Mouse (Mus musculus) cerebellum, postnatal 10 days (tissue): ENCODE data around the gene Ccdc194.

Experiments
- DNase-seq, 2 experiments: peaks; one replicate each; pipeline ENCODE4 v3.0.0; 2021; ENCODE audit warnings: mixed read lengths in 2 of 2

Gene Ccdc194

GRCm38 (mm10) chr8:71474785-71475701 lies 50.5 kb downstream of the Ccdc194 start:
- peak; percentile 66 to 67 for DNase-seq

GRCm38 (mm10) chr8:71474344-71474743 lies 51.2 kb downstream of the Ccdc194 start:
- DNase-seq, result peak in 1 of 2 experiments; percentile 30

- no peak for DNase-seq
Observed at GRCm38 (mm10) chr8:71472601-71473386, 52.7 kb downstream of the Ccdc194 start.

- no peak for DNase-seq
Observed at GRCm38 (mm10) chr8:71471861-71472260, 53.6 kb downstream of the Ccdc194 start.

DNA sequence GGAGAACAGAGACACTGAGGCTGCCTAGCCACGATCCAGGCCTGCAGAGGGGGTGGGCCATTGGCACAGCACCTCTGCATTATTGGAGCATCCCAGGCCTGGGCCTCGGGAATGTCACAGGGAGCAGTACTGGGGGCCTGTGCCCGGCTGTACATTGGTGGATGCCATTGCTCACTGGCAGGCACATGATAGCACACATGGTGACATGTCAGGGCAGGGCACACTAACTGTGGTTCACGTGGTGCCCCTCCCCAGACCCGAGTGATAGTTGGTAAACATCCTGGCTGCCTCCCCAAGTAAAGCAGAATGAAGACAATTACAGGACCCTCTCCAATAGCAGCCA lies 54.6 kb downstream of the Ccdc194 start:
- no peak for DNase-seq

- peak in 1 of 2 experiments; percentile 25 for DNase-seq
Observed at GRCm38 (mm10) chr8:71470146-71470912, 55.2 kb downstream of the Ccdc194 start.
